Mouse (Mus musculus) embryonic fibroblast, embryonic 13.5 days (primary cell): ENCODE data around the gene Opa3. TPM values are rescaled to one million over a fixed set of nuclear protein-coding genes. Genes with fewer than 3 reads are reported as not detected.

Experiments used
- H3K27ac ChIP-seq: 2 replicates; pipeline ENCODE4 v1.5.1; 2012; ENCODE audit warnings: low read length, control low read depth, inconsistent platforms; ENCODE audit not compliant: insufficient read depth
- H3K4me1 ChIP-seq: 2 replicates; pipeline ENCODE4 v1.6.1; 2011; ENCODE audit warnings: low read length; ENCODE audit not compliant: control insufficient read depth, insufficient read depth
- H3K4me3 ChIP-seq: 2 replicates; pipeline ENCODE4 v1.5.1; 2011; ENCODE audit warnings: mild to moderate bottlenecking, control low read depth, low read length; ENCODE audit not compliant: insufficient read depth
- CTCF ChIP-seq: IDR thresholded peaks from 2 replicates; pipeline ENCODE4 v1.5.1; 2011; ENCODE audit warnings: mild to moderate bottlenecking, control low read depth, low read length, moderate library complexity, borderline replicate concordance; ENCODE audit not compliant: insufficient read depth
- POLR2A ChIP-seq: IDR thresholded peaks from 2 replicates; pipeline ENCODE4 v1.6.1; 2011; ENCODE audit warnings: low read depth, mild to moderate bottlenecking, control low read depth, low read length, moderate library complexity
- polyA plus RNA-seq: library from polyadenylated mRNA; stranded (reverse); fragments of >200 nt; gene quantifications from 2 replicates; pipeline ENCODE4 v1.2.4, GENCODE M21; 2011; ENCODE audit warnings: low read depth; ENCODE audit not compliant: missing spikeins, insufficient read length

The Opa3 gene
- polyA plus RNA-seq, result 21.8 and 24.4 TPM in 2 replicates

DNA sequence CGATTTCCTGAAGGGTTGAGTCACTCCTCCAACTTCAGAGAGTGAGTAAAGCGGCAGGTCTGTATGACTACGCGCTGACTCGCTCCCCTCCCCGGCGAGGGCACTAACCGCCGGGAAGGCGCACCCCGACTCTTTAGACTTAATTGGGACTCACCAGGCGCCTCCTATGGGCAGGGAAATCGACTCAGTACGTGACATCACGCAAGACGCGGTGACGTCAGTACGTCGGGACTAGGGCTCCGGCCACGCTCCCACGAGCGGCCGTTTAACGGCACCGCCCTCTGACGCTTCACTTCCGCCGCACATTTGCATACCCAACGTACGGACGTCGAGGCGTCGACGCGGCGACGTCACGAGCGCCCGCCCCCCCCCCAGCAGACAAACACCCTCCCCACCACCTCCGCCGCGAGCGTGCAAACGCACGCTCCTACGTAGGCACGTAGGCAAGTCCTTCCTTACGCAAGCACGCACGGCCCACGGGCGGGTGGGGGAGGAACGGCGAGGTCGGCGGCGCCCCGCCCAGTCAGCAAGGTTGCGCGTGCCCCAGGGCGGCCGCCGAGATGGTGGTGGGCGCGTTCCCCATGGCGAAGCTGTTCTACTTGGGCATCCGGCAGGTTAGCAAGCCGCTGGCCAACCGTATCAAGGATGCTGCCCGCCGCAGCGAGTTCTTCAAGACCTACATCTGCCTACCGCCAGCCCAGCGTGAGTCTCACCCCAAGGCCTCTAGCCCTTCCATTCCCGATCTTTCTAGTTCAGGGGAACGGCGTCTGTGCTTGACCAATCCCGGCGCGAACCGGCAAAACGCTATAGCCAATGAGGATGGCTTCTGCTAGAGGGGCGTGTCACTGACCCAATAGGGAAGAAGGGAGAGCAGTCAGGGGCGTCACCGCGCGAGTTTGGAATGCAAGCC lies at the start of gene Opa3:
Opa3 (plus strand) TSS at position 452 of the 910 bp plus-strand sequence.
- H3K27ac ChIP-seq, result peak within 1 kb of the TSS; percentile 97
- TF ChIP-seq CTCF (peak; percentile 38; the same call in 1 of the 2 replicates), POLR2A (peak; percentile 98)
- H3K4me3 ChIP-seq, result peak within 1 kb of the TSS; percentile 91
- H3K4me1 ChIP-seq, result no peaks in the 10 kb centered on the region

DNA sequence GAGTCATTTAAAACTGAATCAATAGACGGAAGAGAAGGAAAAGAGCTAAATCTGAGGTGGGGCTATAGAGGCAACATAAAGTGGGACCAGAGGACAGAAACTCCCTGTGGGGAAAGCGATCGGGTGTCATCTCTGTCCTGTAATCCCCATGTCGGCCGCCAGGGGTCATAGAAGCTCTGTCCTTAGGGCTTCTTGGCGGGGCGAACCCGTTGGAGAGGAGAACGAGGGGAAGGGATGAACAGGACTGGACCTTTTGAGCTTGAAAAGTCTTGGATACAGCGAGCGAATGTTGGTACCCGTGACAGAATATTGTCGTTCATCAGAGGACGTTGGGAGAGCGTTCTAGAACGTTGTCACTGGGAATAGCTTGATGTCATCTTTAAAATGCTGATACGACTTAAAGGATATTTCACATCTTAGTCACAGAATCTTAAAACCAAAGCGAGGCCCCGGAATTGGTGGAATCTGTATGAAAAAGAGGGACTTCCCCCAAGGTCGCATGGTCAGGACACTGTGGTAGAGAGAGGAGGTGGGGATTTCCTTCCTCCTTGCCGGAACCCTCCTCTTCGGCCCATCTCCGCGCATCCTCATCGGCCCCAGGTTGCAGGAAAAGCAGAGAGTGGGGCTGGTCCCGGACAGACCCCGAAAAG lies 49.6 kb upstream of the Opa3 start:
- Histone ChIP-seq H3K4me1 (peaks cover 2% of the 10 kb centered on the region; the same call in 1 of the 2 replicates), H3K27ac (no peak overlapping the region), H3K4me3 (peak overlapping the region; percentile 12; the same call in 1 of the 2 replicates)
- no peak for TF ChIP-seq POLR2A
- TF ChIP-seq CTCF, result peak; percentile 39; the same call in 1 of the 2 replicates

DNA sequence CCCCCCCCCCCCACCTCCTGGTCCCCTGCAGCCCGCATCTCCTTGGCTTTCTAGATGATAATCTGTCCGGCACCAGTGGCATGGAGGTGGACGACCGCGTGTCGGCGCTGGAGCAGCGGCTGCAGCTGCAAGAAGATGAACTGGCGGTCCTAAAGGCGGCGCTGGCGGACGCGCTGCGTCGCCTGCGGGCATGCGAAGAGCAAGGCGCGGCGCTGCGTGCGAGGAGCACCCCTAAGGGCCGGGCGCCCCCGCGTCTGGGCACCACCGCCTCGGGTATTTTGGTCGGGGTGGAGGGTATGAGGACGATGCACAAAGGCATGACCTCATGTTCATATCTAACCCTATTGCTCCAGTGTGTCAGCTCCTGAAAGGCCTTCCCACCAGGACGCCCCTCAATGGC lies 49.0 kb upstream of the Opa3 start:
- H3K4me1 ChIP-seq, result peaks cover 2% of the 10 kb centered on the region; the same call in 1 of the 2 replicates
- TF ChIP-seq CTCF (peak; percentile 86), POLR2A (no peak)
- no peak overlapping the region for H3K27ac ChIP-seq
- no peak overlapping the region for H3K4me3 ChIP-seq

DNA sequence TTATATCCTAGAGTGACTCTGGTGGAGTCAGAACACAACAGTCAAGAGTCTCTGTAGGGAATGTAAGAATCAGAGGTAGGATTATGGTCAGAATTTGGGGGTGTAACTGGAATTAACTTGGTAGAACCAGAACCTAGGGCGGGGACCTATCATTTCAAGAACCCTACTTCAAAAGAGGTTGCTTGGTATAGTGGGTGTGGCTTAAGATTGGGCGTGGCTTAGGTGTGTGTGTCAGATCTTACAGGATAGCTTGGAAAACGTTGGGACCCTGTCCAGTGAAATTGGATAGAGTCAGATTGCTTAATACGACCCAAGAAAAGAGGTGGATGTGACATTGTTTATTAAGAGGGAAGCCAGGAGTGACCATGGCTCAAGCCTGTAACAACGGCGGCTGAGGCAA lies 48.2 kb upstream of the Opa3 start:
- TF ChIP-seq POLR2A (no peak), CTCF (no peak)
- Histone ChIP-seq H3K4me3 (no peak overlapping the region), H3K4me1 (peaks cover 2% of the 10 kb centered on the region; the same call in 1 of the 2 replicates), H3K27ac (no peak overlapping the region)

DNA sequence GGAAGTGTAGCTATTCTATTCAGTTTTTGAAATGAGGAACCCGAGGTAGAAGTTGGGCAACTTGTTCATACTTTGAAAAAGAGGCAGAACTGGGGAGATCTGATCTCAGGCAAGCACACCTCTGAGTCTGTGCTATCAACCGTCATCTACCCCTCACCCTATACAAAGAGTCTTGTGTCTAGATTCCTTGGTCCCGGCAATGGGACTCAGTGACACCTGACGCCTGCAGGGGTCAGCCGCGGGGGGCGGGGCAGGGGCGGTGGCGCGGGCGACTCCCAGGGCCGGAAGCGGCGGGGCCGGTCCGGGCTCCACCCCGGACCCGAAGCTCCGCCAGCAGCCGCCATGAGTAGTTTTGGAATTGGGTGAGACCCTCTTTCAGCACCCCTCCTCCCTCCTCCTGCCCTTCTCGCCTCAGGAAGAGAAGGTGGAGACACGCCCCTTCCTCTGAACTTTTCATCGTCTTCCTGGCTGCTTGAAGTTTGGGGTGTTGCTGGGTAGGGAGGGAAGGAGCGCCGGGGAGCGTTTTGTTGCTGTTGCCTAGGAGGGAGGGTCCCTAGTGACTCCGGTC lies 47.2 kb upstream of the Opa3 start:
- peaks cover 2% of the 10 kb centered on the region; the same call in 1 of the 2 replicates for H3K4me1 ChIP-seq
- peak overlapping the region; percentile 51 for H3K4me3 ChIP-seq
- TF ChIP-seq POLR2A, result peak; percentile 42; the same call in 1 of the 2 replicates
- TF ChIP-seq CTCF, result no peak
- no peak overlapping the region for H3K27ac ChIP-seq

DNA sequence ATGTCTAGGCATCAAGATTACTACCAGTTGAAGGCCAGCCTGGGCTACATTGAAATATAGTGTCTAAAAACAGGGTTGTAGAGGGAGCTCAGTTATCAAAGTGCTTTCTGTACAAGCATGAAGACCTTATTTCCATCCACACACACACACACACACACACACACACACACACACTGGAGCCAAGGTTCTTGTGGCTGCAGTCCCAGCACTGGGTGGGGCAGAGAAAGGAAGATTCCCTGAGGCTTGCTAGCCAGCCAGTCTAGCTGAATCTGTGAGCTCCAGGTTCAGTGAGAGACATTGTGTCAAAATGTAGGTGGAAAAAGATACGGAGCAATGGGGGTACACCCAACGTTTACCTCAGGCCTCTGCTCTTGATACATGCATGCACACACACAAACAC lies 43.9 kb upstream of the Opa3 start:
- no peak for TF ChIP-seq POLR2A
- TF ChIP-seq CTCF, result no peak
- Histone ChIP-seq H3K4me3 (no peak overlapping the region), H3K4me1 (peaks cover 2% of the 10 kb centered on the region; the same call in 1 of the 2 replicates), H3K27ac (no peak overlapping the region)

DNA sequence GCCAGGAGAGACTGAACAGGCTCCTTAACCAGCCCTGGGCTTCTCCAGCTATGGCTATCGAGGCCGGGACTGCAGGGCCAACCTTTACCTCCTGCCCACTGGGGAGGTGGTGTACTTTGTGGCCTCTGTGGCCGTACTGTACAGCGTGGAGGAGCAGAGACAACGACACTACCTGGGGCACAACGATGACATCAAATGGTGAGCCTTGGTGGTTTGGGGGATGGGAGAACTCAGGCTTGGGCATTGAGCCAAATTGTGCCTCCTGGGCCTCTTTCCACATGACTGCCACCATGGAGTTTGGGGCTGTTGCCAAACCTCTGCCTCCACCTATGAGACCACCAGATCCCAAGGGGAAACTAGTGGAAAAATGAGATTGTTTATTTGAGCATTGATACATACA lies 43.4 kb upstream of the Opa3 start:
- H3K4me3 ChIP-seq, result no peak overlapping the region
- peaks cover 2% of the 10 kb centered on the region; the same call in 1 of the 2 replicates for H3K4me1 ChIP-seq
- TF ChIP-seq CTCF (no peak), POLR2A (no peak)
- H3K27ac ChIP-seq, result no peak overlapping the region

DNA sequence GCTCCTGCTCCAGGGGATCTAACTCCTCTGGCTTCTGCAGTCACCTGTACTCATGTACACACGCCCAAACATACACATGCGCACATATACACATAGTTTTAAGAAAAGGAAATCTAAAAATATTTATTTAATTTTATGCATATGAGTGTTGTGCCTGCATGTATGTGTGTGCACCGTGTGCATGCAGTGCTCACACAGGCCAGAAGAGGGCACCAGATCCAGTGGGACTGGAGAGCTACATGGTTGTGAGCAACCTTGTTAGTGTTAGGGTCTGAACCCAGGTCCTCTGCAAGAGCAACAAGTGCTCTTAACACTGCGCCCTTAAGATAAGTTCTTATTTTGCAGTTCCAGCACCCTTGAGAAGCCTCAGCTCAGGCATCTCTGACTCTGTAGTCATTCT lies 33.5 kb upstream of the Opa3 start:
- H3K27ac ChIP-seq, result no peak overlapping the region
- H3K4me3 ChIP-seq, result no peak overlapping the region
- TF ChIP-seq CTCF (peak; percentile 56; the same call in 1 of the 2 replicates), POLR2A (no peak)
- no peaks in the 10 kb centered on the region for H3K4me1 ChIP-seq

DNA sequence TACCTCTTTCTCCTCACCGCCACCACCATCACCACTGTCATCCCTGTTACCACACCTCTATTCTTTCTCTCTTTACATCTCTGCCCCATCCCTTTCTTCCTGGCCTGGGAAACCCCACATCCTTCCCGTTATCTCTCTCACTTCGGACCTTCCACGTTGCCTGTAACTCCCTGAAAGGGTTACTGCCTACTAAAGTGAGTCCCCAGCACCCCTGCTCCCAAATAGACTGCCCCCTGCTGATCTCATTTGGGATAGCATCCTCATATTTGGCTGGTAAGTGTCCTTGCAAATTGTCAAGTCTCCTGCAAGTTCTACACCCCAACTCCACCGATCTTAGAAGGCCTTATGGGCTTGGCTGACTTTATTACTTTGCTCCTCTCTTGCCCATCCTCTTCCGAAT lies 31.5 kb upstream of the Opa3 start:
- Histone ChIP-seq H3K4me1 (no peaks in the 10 kb centered on the region), H3K4me3 (no peak overlapping the region), H3K27ac (no peak overlapping the region)
- TF ChIP-seq POLR2A, result no peak
- TF ChIP-seq CTCF, result 0 out of 2 replicates have a peak, but pooled peaks have one; percentile 6

DNA sequence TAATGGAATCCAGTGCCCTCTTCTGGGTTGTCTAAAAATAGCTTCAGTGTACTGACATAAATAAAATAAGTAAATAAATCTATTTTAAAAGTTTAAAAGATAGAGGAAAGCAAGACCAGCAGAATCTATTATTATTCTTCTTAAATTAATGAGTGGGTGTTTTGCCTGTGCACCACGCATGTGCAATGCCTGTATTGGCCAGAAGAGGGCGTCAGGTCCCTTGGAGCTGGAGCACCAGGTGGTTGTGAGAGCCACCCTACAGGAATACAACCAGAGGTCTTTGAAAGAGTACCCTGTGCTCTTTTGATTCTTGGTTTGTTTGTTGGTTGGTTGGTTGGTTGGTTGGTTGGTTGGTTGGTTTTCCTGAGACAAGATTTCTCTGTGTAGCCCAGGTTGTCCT lies 30.1 kb upstream of the Opa3 start:
- Histone ChIP-seq H3K4me3 (no peak overlapping the region), H3K27ac (no peak overlapping the region), H3K4me1 (no peaks in the 10 kb centered on the region)
- TF ChIP-seq POLR2A, result no peak
- peak; percentile 56; the same call in 1 of the 2 replicates for TF ChIP-seq CTCF
